Mouse (Mus musculus): ENCODE data around the gene Mthfs. TPM values are rescaled to one million over a fixed set of nuclear protein-coding genes. Genes with fewer than 3 reads are reported as not detected.

Mthfs gene
- polyA plus RNA-seq, 1 experiment from 2014 or later, result 23.4 TPM

DNA sequence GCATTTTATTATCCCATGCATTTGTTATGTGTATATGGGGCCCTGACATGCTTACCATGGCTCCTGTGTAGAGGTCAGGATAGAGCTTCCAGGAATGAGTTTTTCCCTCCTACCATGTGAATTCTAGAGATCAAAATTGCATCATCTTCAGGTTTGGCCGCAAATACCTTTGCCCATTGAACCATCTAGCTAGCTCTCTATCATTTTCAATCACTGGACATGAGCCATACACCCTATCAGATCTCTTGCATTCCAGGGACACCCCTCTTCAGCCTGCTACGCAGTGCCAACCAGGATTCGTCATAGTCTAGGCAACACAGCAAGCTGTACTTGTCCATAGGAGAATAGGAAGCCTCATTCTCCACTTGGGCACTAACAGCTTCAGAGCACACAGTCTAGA is 53.5 kb downstream of the Mthfs start:
- H3K27me3 ChIP-seq (ENCODE audit: insufficient read depth, low read length), result no peaks in the 10 kb centered on the region
- no peaks in the 10 kb centered on the region for H3K9me3 ChIP-seq (ENCODE audit: low read depth, low read length)
- ATAC-seq (ENCODE audit: insufficient read depth) (no peak), DNase-seq (no peak)
- no peak for TF ChIP-seq CTCF (IDR thresholded peaks at IDR 0.05; ENCODE audit: low read depth)
- no peaks in the 10 kb centered on the region for H3K4me1 ChIP-seq (ENCODE audit: insufficient read depth)
- H3K4me2 ChIP-seq, result no peak overlapping the region
- H3K36me3 ChIP-seq (ENCODE audit: insufficient read depth), result no peaks in the 10 kb centered on the region
- H3K27ac ChIP-seq (ENCODE audit: low read depth), result no peak overlapping the region
- H3K4me3 ChIP-seq (ENCODE audit: low read depth, low read length), result no peak overlapping the region
- 82% methylated on average over 3 of the region's 3 CpGs for WGBS
- H3K9ac ChIP-seq, result no peak overlapping the region

DNA sequence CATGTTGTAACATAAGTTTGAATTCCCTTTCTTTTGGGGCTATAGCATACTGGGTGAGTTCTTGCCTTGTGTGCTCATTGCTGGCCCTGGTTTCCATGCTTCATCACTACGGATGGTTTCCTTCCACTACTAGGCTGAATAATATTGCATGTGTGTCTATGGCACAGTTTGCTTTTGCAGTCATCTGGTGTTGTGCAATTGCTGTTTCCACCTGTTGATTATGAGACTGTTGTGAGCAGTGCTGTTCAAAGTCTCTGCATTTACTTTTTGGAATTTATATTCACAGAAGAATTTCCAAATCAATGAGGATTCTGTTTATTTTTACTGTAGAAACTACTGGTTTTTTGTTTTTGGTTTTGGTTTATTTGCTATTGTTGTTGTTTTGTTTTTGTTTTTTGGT is 54.1 kb downstream of the Mthfs start:
- H3K4me1 ChIP-seq (ENCODE audit: insufficient read depth), result no peaks in the 10 kb centered on the region
- H3K4me2 ChIP-seq, result no peak overlapping the region
- no peak overlapping the region for H3K9ac ChIP-seq
- H3K9me3 ChIP-seq (ENCODE audit: low read depth, low read length), result no peaks in the 10 kb centered on the region
- ATAC-seq (ENCODE audit: insufficient read depth), result no peak
- 91% methylated on average over 1 of the region's 1 CpGs for WGBS
- no peak for DNase-seq
- no peak overlapping the region for H3K27ac ChIP-seq (ENCODE audit: low read depth)
- TF ChIP-seq CTCF (IDR thresholded peaks at IDR 0.05; ENCODE audit: low read depth), result no peak
- H3K27me3 ChIP-seq (ENCODE audit: insufficient read depth, low read length), result no peaks in the 10 kb centered on the region
- no peaks in the 10 kb centered on the region for H3K36me3 ChIP-seq (ENCODE audit: insufficient read depth)
- no peak overlapping the region for H3K4me3 ChIP-seq (ENCODE audit: low read depth, low read length)

DNA sequence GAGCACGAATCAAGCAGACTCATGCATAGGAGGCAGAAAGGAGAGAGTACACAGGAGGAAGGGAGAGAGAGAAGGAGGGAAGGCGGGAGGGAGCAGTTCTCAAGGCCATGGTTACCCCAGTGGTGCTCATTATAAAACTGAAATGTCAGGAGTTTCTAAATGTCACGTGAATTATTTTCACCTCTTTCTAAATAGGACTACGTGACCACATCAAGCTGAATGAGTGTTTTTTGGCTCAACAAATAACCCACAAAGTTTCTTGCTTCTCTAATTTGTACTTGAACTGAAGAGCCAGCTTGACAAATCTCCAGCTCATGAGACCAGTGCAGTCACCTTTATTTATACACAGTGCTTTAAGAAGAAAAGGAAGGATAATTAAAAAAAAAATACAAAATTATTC is 56.6 kb downstream of the Mthfs start:
- H3K36me3 ChIP-seq (ENCODE audit: insufficient read depth), result no peaks in the 10 kb centered on the region
- H3K9me3 ChIP-seq (ENCODE audit: low read depth, low read length), result no peaks in the 10 kb centered on the region
- no peak overlapping the region for H3K27ac ChIP-seq (ENCODE audit: low read depth)
- 69% methylated on average over 4 of the region's 4 CpGs for WGBS
- no peaks in the 10 kb centered on the region for H3K4me1 ChIP-seq (ENCODE audit: insufficient read depth)
- no peak overlapping the region for H3K4me3 ChIP-seq (ENCODE audit: low read depth, low read length)
- TF ChIP-seq CTCF (IDR thresholded peaks at IDR 0.05; ENCODE audit: low read depth), result no peak
- no peak overlapping the region for H3K9ac ChIP-seq
- ATAC-seq (ENCODE audit: insufficient read depth) (no peak), DNase-seq (no peak)
- no peak overlapping the region for H3K4me2 ChIP-seq
- H3K27me3 ChIP-seq (ENCODE audit: insufficient read depth, low read length), result no peaks in the 10 kb centered on the region

- H3K9me3 ChIP-seq (ENCODE audit: low read depth, low read length), result no peaks in the 10 kb centered on the region
- 61% methylated on average over 5 of the region's 5 CpGs for WGBS
- H3K9ac ChIP-seq, result no peak overlapping the region
- no peaks in the 10 kb centered on the region for H3K36me3 ChIP-seq (ENCODE audit: insufficient read depth)
- no peak for TF ChIP-seq CTCF (IDR thresholded peaks at IDR 0.05; ENCODE audit: low read depth)
- H3K4me1 ChIP-seq (ENCODE audit: insufficient read depth), result no peaks in the 10 kb centered on the region
- no peak for ATAC-seq (ENCODE audit: insufficient read depth)
- H3K27ac ChIP-seq (ENCODE audit: low read depth), result no peak overlapping the region
- no peak for DNase-seq
- H3K4me3 ChIP-seq (ENCODE audit: low read depth, low read length), result no peak overlapping the region
- H3K27me3 ChIP-seq (ENCODE audit: insufficient read depth, low read length), result no peaks in the 10 kb centered on the region
- H3K4me2 ChIP-seq, result no peak overlapping the region
Observed at GRCm38 (mm10) chr9:89267572-89267971, 57.1 kb downstream of the Mthfs start.

- H3K36me3 ChIP-seq (ENCODE audit: insufficient read depth), result no peaks in the 10 kb centered on the region
- 57% methylated on average over 2 of the region's 2 CpGs for WGBS
- DNase-seq, result no peak
- no peak overlapping the region for H3K4me3 ChIP-seq (ENCODE audit: low read depth, low read length)
- H3K27me3 ChIP-seq (ENCODE audit: insufficient read depth, low read length), result no peaks in the 10 kb centered on the region
- H3K4me2 ChIP-seq, result no peak overlapping the region
- H3K9ac ChIP-seq, result no peak overlapping the region
- no peaks in the 10 kb centered on the region for H3K4me1 ChIP-seq (ENCODE audit: insufficient read depth)
- no peak for TF ChIP-seq CTCF (IDR thresholded peaks at IDR 0.05; ENCODE audit: low read depth)
- H3K27ac ChIP-seq (ENCODE audit: low read depth), result no peak overlapping the region
- no peaks in the 10 kb centered on the region for H3K9me3 ChIP-seq (ENCODE audit: low read depth, low read length)
- ATAC-seq (ENCODE audit: insufficient read depth), result no peak
Observed at GRCm38 (mm10) chr9:89270376-89270775, 59.9 kb downstream of the Mthfs start.

DNA sequence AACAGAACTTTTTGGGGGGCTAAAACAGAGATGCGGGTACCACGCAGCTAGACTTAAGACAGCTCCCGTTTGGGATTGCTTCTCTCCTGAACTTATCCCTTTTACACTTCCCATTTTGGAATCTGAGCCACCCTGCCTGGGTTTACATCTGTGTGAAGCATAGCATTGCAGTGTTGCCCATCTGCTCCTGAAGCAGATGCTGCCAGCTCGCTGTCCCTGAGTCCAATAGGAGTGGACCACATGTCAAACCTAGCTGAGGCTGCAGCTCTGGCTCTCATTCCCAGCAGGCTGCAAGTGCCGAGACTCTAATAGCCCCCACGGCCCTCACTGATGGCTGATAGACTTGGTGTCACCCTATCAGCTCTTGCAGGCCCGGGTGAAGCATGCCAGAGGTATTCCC is 63.3 kb downstream of the Mthfs start:
- H3K9ac ChIP-seq, result no peak overlapping the region
- H3K36me3 ChIP-seq (ENCODE audit: insufficient read depth), result no peaks in the 10 kb centered on the region
- ATAC-seq (ENCODE audit: insufficient read depth) (no peak), DNase-seq (no peak)
- H3K27me3 ChIP-seq (ENCODE audit: insufficient read depth, low read length), result no peaks in the 10 kb centered on the region
- no peaks in the 10 kb centered on the region for H3K9me3 ChIP-seq (ENCODE audit: low read depth, low read length)
- H3K4me3 ChIP-seq (ENCODE audit: low read depth, low read length), result no peak overlapping the region
- H3K27ac ChIP-seq (ENCODE audit: low read depth), result no peak overlapping the region
- TF ChIP-seq CTCF (IDR thresholded peaks at IDR 0.05; ENCODE audit: low read depth), result no peak
- no peak overlapping the region for H3K4me2 ChIP-seq
- H3K4me1 ChIP-seq (ENCODE audit: insufficient read depth), result no peaks in the 10 kb centered on the region
- 67% methylated on average over 7 of the region's 7 CpGs for WGBS

DNA sequence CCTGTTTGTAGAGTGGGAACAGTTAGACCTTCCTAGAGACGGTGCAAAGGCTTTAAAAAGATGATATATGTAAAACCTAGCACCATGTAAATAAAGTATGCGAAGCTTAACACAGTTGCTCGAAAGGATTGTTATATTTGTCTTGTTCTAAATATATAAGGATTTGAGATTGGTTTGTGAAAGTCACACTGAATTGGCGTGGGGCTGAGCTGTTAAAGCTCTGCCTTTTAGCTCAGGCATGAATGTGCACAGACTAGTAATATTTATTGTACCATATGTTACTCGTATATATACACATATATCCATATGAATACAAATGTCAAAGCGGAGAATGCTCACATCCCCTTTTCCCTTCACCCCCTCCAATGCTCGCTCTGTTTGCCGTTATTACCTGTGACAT is 67.7 kb downstream of the Mthfs start:
- H3K27me3 ChIP-seq (ENCODE audit: insufficient read depth, low read length), result no peaks in the 10 kb centered on the region
- TF ChIP-seq CTCF (IDR thresholded peaks at IDR 0.05; ENCODE audit: low read depth), result no peak

More for the DNA sequence above, 67.7 kb downstream of the Mthfs start:
- Histone ChIP-seq H3K36me3 (ENCODE audit: insufficient read depth) (no peaks in the 10 kb centered on the region), H3K4me1 (ENCODE audit: insufficient read depth) (no peaks in the 10 kb centered on the region), H3K9ac (no peak overlapping the region), H3K4me2 (no peak overlapping the region), H3K27ac (ENCODE audit: low read depth) (no peak overlapping the region), H3K9me3 (ENCODE audit: low read depth, low read length) (no peaks in the 10 kb centered on the region), H3K4me3 (ENCODE audit: low read depth, low read length) (no peak overlapping the region)
- no peak for DNase-seq
- no peak for ATAC-seq (ENCODE audit: insufficient read depth)
- WGBS, result 79% methylated on average over 8 of the region's 8 CpGs

Data from lung, embryonic 14.5 days (tissue).